Mouse (Mus musculus) C2C12 (cell line): Measurements from ENCODE around the gene Satb1.

Experiments used
- CEBPB ChIP-seq: IDR thresholded peaks from one replicate; pipeline ENCODE4 v1.6.1; 2011; ENCODE audit warnings: low read depth, mild to moderate bottlenecking, control low read depth, moderate library complexity
- CTCF ChIP-seq: IDR thresholded peaks from one replicate; pipeline ENCODE4 v1.5.1; 2011; ENCODE audit not compliant: control insufficient read depth, insufficient read depth, insufficient read length
- FOSL1 ChIP-seq: IDR thresholded peaks from one replicate; pipeline ENCODE4 v1.8.0; 2011; ENCODE audit warnings: mild to moderate bottlenecking, low read length; ENCODE audit not compliant: poor library complexity, insufficient read depth, severe bottlenecking
- MYOG ChIP-seq: IDR thresholded peaks from one replicate; pipeline ENCODE4 v1.6.1; 2011; ENCODE audit not compliant: control insufficient read depth, insufficient read length; ENCODE audit errors: extremely low read depth
- USF1 ChIP-seq: IDR thresholded peaks from one replicate; pipeline ENCODE4 v1.6.1; 2011; ENCODE audit warnings: low read depth, mild to moderate bottlenecking, control low read depth, moderate library complexity

GRCm38 (mm10) chr17:51807429-51807828, 25.7 kb downstream of the Satb1 start:
- no peak for TF ChIP-seq CTCF
- TF ChIP-seq USF1, result no peak
- no peak for TF ChIP-seq FOSL1
- TF ChIP-seq MYOG, result no peak
- no peak for TF ChIP-seq CEBPB
